ENCODE assay signal across 13 mouse cellular contexts in the genomic region with DNA sequence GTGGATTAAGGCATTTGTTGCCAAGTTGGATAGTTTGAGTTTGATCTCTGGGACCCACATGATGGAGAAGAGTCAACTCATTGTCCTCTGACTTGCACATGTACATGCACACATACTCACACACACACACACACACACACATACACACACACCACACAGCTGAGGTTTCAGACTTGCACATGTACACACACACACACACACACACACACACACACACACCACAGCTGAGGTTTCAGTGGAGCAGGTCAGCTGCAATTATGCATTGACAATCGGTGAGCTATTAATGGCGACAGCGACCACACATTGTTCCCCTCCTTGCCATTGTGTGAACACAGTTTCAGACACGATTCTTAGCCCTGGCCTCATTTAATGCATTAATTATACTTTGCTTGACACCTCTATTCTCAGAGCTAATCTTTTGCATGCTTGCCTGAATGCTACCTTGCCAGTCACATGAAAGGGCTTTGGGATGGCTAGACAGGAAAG.
"Had no signal": no experiment of that assay in that cellular context is flagged by ENCODE, and none has a peak within 500 bp of the region (broad histone marks: within the 10 kb centered on the region; RNA-seq: fewer than 3 reads in every experiment).

No protein-coding gene starts in this region.

- H3K27me3 ChIP-seq: neural tube, embryonic 12.5 days; stomach, embryonic 15.5 days had no signal

- H3K36me3 ChIP-seq: midbrain, embryonic 10.5 days; midbrain, embryonic 12.5 days; neural tube, embryonic 12.5 days; stomach, embryonic 15.5 days had no signal

- H3K4me2 ChIP-seq: lung, embryonic 14.5 days; midbrain, embryonic 12.5 days; neural tube, embryonic 12.5 days; stomach, embryonic 15.5 days had no signal

- H3K4me3 ChIP-seq: midbrain, embryonic 10.5 days; midbrain, embryonic 12.5 days; neural tube, embryonic 12.5 days; stomach, embryonic 15.5 days had no signal

- DNase-seq: lung, adult 18-20 months; lung, embryonic 14.5 days; lung, postnatal 10 days; lung, postnatal 4 days; midbrain, embryonic 14.5 days; right cerebral cortex, postnatal 14 days; thymus, adult 2 months; thymus, postnatal 25 days; thymus, postnatal 4 days had no signal
